Mouse (Mus musculus) T-helper 1 cell (primary cell): ENCODE results near the gene Lsm2.
"Not testable (repeated sequence)": the region's sequence is repeated elsewhere in the genome, so short reads cannot be mapped to it uniquely, and the experiment has no call there.

Experiments
- in situ Hi-C: fragments of 300-600 bp; cut with MboI, MseI; formaldehyde crosslinking; loops from one replicate; pipeline ENCODE4 v1.15.1; 2025; ENCODE audit warnings: high pct_unique_total_duplicates

Lsm2 gene

GRCm38 (mm10) chr17:35029691-35030532, 48.2 kb downstream of the Lsm2 start:
- in situ Hi-C loops = no loop called here

GRCm38 (mm10) chr17:35031272-35031671, 49.6 kb downstream of the Lsm2 start:
- in situ Hi-C loops = no loop called here

GRCm38 (mm10) chr17:35031880-35032279, 50.2 kb downstream of the Lsm2 start:
- in situ Hi-C loops = no loop called here

- in situ Hi-C loops = no loop called here
Observed at GRCm38 (mm10) chr17:35032323-35032870, 50.7 kb downstream of the Lsm2 start.

GRCm38 (mm10) chr17:35033703-35034102, 52.0 kb downstream of the Lsm2 start:
- in situ Hi-C loops = not testable (repeated sequence)

GRCm38 (mm10) chr17:35034896-35035295, 53.2 kb downstream of the Lsm2 start:
- in situ Hi-C loops = no loop called here
